Mouse (Mus musculus): ENCODE measurements around the gene Baiap2. TPM values are rescaled to one million over a fixed set of nuclear protein-coding genes. Genes with fewer than 3 reads are reported as not detected.

Baiap2 gene
- polyA plus RNA-seq, 1 experiment from 2014 or later, result 15.4 TPM

GRCm38 (mm10) chr11:119933819-119934583 is 8.6 kb upstream of the Baiap2 start:
- no peak for DNase-seq (ENCODE audit: low read depth, low spot score)
- ChIA-PET CTCF (interaction anchor here (0.9 to 1.9 kb wide), 7 partner anchors 8 to 68 kb away, joined by 3 to 6 read pairs (median 3); no protein-coding TSS in a partner anchor), POLR2A (interaction anchor here (0.6 to 1.0 kb wide), 3 partner anchors 14 to 153 kb away, joined by 4 to 5 read pairs (median 5); no protein-coding TSS in a partner anchor)
- in situ Hi-C loops (cut with MboI; ENCODE audit: low pct_unique_long_range_greater_than_20kb), result no loop called here
- H3K27me3 ChIP-seq, result no peaks in the 10 kb centered on the region
- TF ChIP-seq CTCF (IDR thresholded peaks at IDR 0.05), result no peak
- no peak for ATAC-seq

- ChIA-PET POLR2A (no interaction called here), CTCF (interaction anchor here (0.6 to 1.9 kb wide), 6 partner anchors 9 to 67 kb away, joined by 3 to 6 read pairs (median 3); no protein-coding TSS in a partner anchor)
- in situ Hi-C loops (cut with MboI; ENCODE audit: low pct_unique_long_range_greater_than_20kb), result no loop called here
- no peaks in the 10 kb centered on the region for H3K27me3 ChIP-seq
- no peak for TF ChIP-seq CTCF (IDR thresholded peaks at IDR 0.05)
- no peak for ATAC-seq
- no peak for DNase-seq (ENCODE audit: low read depth, low spot score)
Measured at GRCm38 (mm10) chr11:119934773-119935172, 7.8 kb upstream of the Baiap2 start.

GRCm38 (mm10) chr11:119935457-119935856 is 7.1 kb upstream of the Baiap2 start:
- POLR2A ChIA-PET, result no interaction called here
- in situ Hi-C loops (cut with MboI; ENCODE audit: low pct_unique_long_range_greater_than_20kb), result no loop called here
- DNase-seq (ENCODE audit: low read depth, low spot score), result no peak
- TF ChIP-seq CTCF (IDR thresholded peaks at IDR 0.05), result no peak
- no peaks in the 10 kb centered on the region for H3K27me3 ChIP-seq
- ATAC-seq, result no peak
- CTCF ChIA-PET, result interaction anchor here (0.6 to 1.9 kb wide), 8 partner anchors 9 to 67 kb away, joined by 3 to 6 read pairs (median 3); no protein-coding TSS in a partner anchor

GRCm38 (mm10) chr11:119936456-119936855 is 6.1 kb upstream of the Baiap2 start:
- DNase-seq (ENCODE audit: low read depth, low spot score), result no peak
- POLR2A ChIA-PET, result interaction anchor here (1.0 kb wide), 1 partner anchor 23 kb away, joined by 3 read pairs; the partner anchor contains the start of gene Chmp6
- no peak for TF ChIP-seq CTCF (IDR thresholded peaks at IDR 0.05)
- no peaks in the 10 kb centered on the region for H3K27me3 ChIP-seq
- in situ Hi-C loops (cut with MboI; ENCODE audit: low pct_unique_long_range_greater_than_20kb), result no loop called here
- CTCF ChIA-PET, result interaction anchor here (1.0 to 2.8 kb wide), 3 partner anchors 10 to 55 kb away, joined by 3 to 10 read pairs (median 5); no protein-coding TSS in a partner anchor
- ATAC-seq, result no peak

- ChIA-PET POLR2A (interaction anchor here (1.0 kb wide), 1 partner anchor 24 kb away, joined by 3 read pairs; the partner anchor contains the start of gene Chmp6), CTCF (interaction anchor here (1.3 to 2.8 kb wide), 3 partner anchors 11 to 54 kb away, joined by 3 to 10 read pairs (median 5); no protein-coding TSS in a partner anchor)
- in situ Hi-C loops (cut with MboI; ENCODE audit: low pct_unique_long_range_greater_than_20kb), result no loop called here
- H3K27me3 ChIP-seq, result no peaks in the 10 kb centered on the region
- no peak for DNase-seq (ENCODE audit: low read depth, low spot score)
- no peak for ATAC-seq
- TF ChIP-seq CTCF (IDR thresholded peaks at IDR 0.05), result no peak
Measured at GRCm38 (mm10) chr11:119937216-119937615, 5.3 kb upstream of the Baiap2 start.

- ChIA-PET POLR2A (no interaction called here), CTCF (interaction anchor here (1.3 to 2.8 kb wide), 2 partner anchors 28 to 54 kb away, joined by 3 to 10 read pairs; no protein-coding TSS in a partner anchor)
- ATAC-seq (no peak), DNase-seq (ENCODE audit: low read depth, low spot score) (no peak)
- no peaks in the 10 kb centered on the region for H3K27me3 ChIP-seq
- in situ Hi-C loops (cut with MboI; ENCODE audit: low pct_unique_long_range_greater_than_20kb), result no loop called here
- no peak for TF ChIP-seq CTCF (IDR thresholded peaks at IDR 0.05)
Measured at GRCm38 (mm10) chr11:119937772-119938502, 4.6 kb upstream of the Baiap2 start.

- CTCF ChIA-PET, result no interaction called here
- POLR2A ChIA-PET, result interaction anchor here (1.6 kb wide), 1 partner anchor 16 kb away, joined by 3 read pairs; no protein-coding TSS in a partner anchor
- ATAC-seq, result no peak
Measured at GRCm38 (mm10) chr11:119939073-119939710, 3.4 kb upstream of the Baiap2 start.

GRCm38 (mm10) chr11:119939711-119940106 is 2.9 kb upstream of the Baiap2 start:
- CTCF ChIA-PET, result interaction anchor here (2.9 kb wide), 1 partner anchor 52 kb away, joined by 12 read pairs; no protein-coding TSS in a partner anchor
- in situ Hi-C loops (cut with MboI; ENCODE audit: low pct_unique_long_range_greater_than_20kb), result no loop called here
- DNase-seq (ENCODE audit: low read depth, low spot score) (no peak), ATAC-seq (no peak)
- no peaks in the 10 kb centered on the region for H3K27me3 ChIP-seq
- POLR2A ChIA-PET, result interaction anchor here (1.6 kb wide), 1 partner anchor 15 kb away, joined by 3 read pairs; no protein-coding TSS in a partner anchor
- no peak for TF ChIP-seq CTCF (IDR thresholded peaks at IDR 0.05)

More at GRCm38 (mm10) chr11:119939073-119939710, 3.4 kb upstream of the Baiap2 start:
- no peaks in the 10 kb centered on the region for H3K27me3 ChIP-seq
- in situ Hi-C loops (cut with MboI; ENCODE audit: low pct_unique_long_range_greater_than_20kb), result no loop called here
- no peak for DNase-seq (ENCODE audit: low read depth, low spot score)
- no peak for TF ChIP-seq CTCF (IDR thresholded peaks at IDR 0.05)

- POLR2A ChIA-PET, result interaction anchor here (1.6 kb wide), 1 partner anchor 15 kb away, joined by 3 read pairs; no protein-coding TSS in a partner anchor
- CTCF ChIA-PET, result interaction anchor here (2.2 to 2.9 kb wide), 2 partner anchors 19 to 52 kb away, joined by 6 to 12 read pairs; no protein-coding TSS in a partner anchor
- in situ Hi-C loops (cut with MboI; ENCODE audit: low pct_unique_long_range_greater_than_20kb), result no loop called here
- TF ChIP-seq CTCF (IDR thresholded peaks at IDR 0.05), result no peak
- no peaks in the 10 kb centered on the region for H3K27me3 ChIP-seq
- DNase-seq (ENCODE audit: low read depth, low spot score) (no peak), ATAC-seq (no peak)
Measured at GRCm38 (mm10) chr11:119940142-119940541, 2.4 kb upstream of the Baiap2 start.
